ENCODE assay signal across 9 mouse cellular contexts in the genomic region with DNA sequence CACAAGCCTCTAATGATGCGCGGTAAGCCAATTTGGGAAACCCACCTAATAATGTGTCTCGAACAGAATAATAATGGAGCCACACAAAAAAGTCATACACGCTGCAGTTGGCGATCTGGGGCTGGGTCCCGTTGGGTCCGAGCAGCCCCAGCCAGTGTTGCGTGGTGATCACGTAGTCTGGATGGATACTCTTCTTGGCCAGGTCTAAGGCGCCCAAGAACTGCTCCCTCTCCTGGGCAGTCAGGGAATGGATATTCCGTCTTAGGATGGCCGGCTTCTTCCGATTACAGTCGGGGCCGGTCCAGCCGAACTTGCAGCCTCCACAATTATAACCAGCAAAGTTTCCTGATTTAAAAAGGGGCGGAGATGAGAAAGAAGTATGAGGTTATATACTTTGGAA. TPM values are rescaled to one million over a fixed set of nuclear protein-coding genes. Genes with fewer than 3 reads are reported as not detected.
DNase-seq lines count a peak whose midpoint lies in the region; ATAC-seq lines count a peak whose summit lies in the region.
"Had no signal": no experiment of that assay in that cellular context is flagged by ENCODE, and none has a peak within 500 bp of the region (broad histone marks: within the 10 kb centered on the region; RNA-seq: fewer than 3 reads in every experiment).

No protein-coding gene starts in this region.

- peak; percentile 5 for DNase-seq in cerebellum, adult 18-20 months
- DNase-seq in cerebellum, adult 8-10 months: no peak
- peak; percentile 28 for DNase-seq in limb, embryonic 11.5 days (ENCODE audit: low spot score)
- no peak for DNase-seq in limb, embryonic 10.5 days (ENCODE audit: low spot score)
- peak; percentile 28 for DNase-seq in embryonic facial prominence, embryonic 11.5 days (ENCODE audit: low spot score)
- peak; percentile 3 to 32 for DNase-seq in kidney, adult 8-10 months
- peak; percentile 55 for DNase-seq in retina, embryonic 14.5 days (ENCODE audit: low spot score)
- DNase-seq in embryo, embryonic 11 days: no peak

- no peak overlapping the region for H3K27ac ChIP-seq in limb, embryonic 11.5 days (replicated peaks; ENCODE audit: low read depth, low read length)
- no peak overlapping the region for H3K27ac ChIP-seq in limb, embryonic 10.5 days
- H3K27ac ChIP-seq in embryonic facial prominence, embryonic 11.5 days (replicated peaks; ENCODE audit: low read depth, low read length): no peak overlapping the region
- H3K27ac ChIP-seq: heart, embryonic 15.5 days had no signal

- 83% methylated on average over 17 of the region's 17 CpGs for WGBS in limb, embryonic 11.5 days
- WGBS in limb, embryonic 10.5 days: 83% methylated on average over 17 of the region's 17 CpGs
- WGBS in embryonic facial prominence, embryonic 11.5 days: 79% methylated on average over 17 of the region's 17 CpGs

- no peaks in the 10 kb centered on the region for H3K27me3 ChIP-seq in limb, embryonic 11.5 days (ENCODE audit: control insufficient read depth, insufficient read depth, low read length)
- H3K27me3 ChIP-seq in limb, embryonic 10.5 days (ENCODE audit: low read depth, poor library complexity, severe bottlenecking): no peaks in the 10 kb centered on the region
- no peaks in the 10 kb centered on the region for H3K27me3 ChIP-seq in embryonic facial prominence, embryonic 11.5 days (ENCODE audit: control insufficient read depth, insufficient read depth, low read length)

- no peaks in the 10 kb centered on the region for H3K36me3 ChIP-seq in limb, embryonic 11.5 days (ENCODE audit: control insufficient read depth, insufficient read depth, low read length)
- H3K36me3 ChIP-seq in limb, embryonic 10.5 days: no peaks in the 10 kb centered on the region
- no peaks in the 10 kb centered on the region for H3K36me3 ChIP-seq in embryonic facial prominence, embryonic 11.5 days (replicated peaks; ENCODE audit: control insufficient read depth, insufficient read depth, low read depth, low read length)
- H3K36me3 ChIP-seq: heart, embryonic 15.5 days had no signal

- H3K9me3 ChIP-seq in limb, embryonic 11.5 days (ENCODE audit: control insufficient read depth, low read length): no peaks in the 10 kb centered on the region
- no peaks in the 10 kb centered on the region for H3K9me3 ChIP-seq in limb, embryonic 10.5 days (replicated peaks)
- no peaks in the 10 kb centered on the region for H3K9me3 ChIP-seq in embryonic facial prominence, embryonic 11.5 days (replicated peaks; ENCODE audit: control insufficient read depth, low read length)
- H3K9me3 ChIP-seq: heart, embryonic 15.5 days had no signal

- H3K4me3 ChIP-seq in limb, embryonic 11.5 days (ENCODE audit: low read depth, low read length): no peak overlapping the region
- H3K4me3 ChIP-seq in limb, embryonic 10.5 days: no peak overlapping the region
- H3K4me3 ChIP-seq in embryonic facial prominence, embryonic 11.5 days (ENCODE audit: low read depth, low read length): no peak overlapping the region
- H3K4me3 ChIP-seq: heart, embryonic 15.5 days had no signal

- H3K4me1 ChIP-seq in limb, embryonic 11.5 days (ENCODE audit: control insufficient read depth, insufficient read depth, low read length): no peaks in the 10 kb centered on the region
- peaks cover 15% of the 10 kb centered on the region for H3K4me1 ChIP-seq in limb, embryonic 10.5 days
- H3K4me1 ChIP-seq in embryonic facial prominence, embryonic 11.5 days (ENCODE audit: control insufficient read depth, insufficient read depth, low read length): no peaks in the 10 kb centered on the region; the same call in 1 of the 2 replicates
- H3K4me1 ChIP-seq: heart, embryonic 15.5 days had no signal

- H3K4me2 ChIP-seq in limb, embryonic 11.5 days (ENCODE audit: low read depth, severe bottlenecking): no peak overlapping the region
- no peak overlapping the region for H3K4me2 ChIP-seq in embryonic facial prominence, embryonic 11.5 days (ENCODE audit: low read depth, low read length)
- H3K4me2 ChIP-seq: heart, embryonic 15.5 days had no signal

- ATAC-seq in limb, embryonic 11.5 days (ENCODE audit: insufficient number of reproducible peaks, low FRiP score, low TSS enrichment, low read depth): 0 out of 2 replicates have a peak, but pooled peaks have one; percentile 31
- no peak for ATAC-seq in embryonic facial prominence, embryonic 11.5 days (replicated peaks; ENCODE audit: insufficient number of reproducible peaks, low FRiP score, low TSS enrichment, low read depth)

- no peak overlapping the region for H3K9ac ChIP-seq in limb, embryonic 11.5 days (ENCODE audit: low read length)
- H3K9ac ChIP-seq in embryonic facial prominence, embryonic 11.5 days (replicated peaks; ENCODE audit: low read length): no peak overlapping the region
- H3K9ac ChIP-seq: heart, embryonic 15.5 days had no signal

RNA-seq across cellular contexts. Expression of a gene that starts 9.1 kb away (rescaled TPM):
- polyA plus RNA-seq in limb, embryonic 11.5 days (2014; fragmentation: Nextera tagmentation; extraction: Ambion mirVana): 1.5 and 1.6 TPM in 2 replicates
- polyA plus RNA-seq in limb, embryonic 10.5 days (2016; fragmentation: Nextera tagmentation; extraction: Ambion mirVana): 1.6 and 2.2 TPM in 2 replicates
- polyA plus RNA-seq in embryonic facial prominence, embryonic 11.5 days (2014; fragmentation: Nextera tagmentation; extraction: Ambion mirVana): 6.0 and 13.9 TPM in 2 replicates

Comparison
In these comparisons a context has a peak if more than half of its experiments do, and no peak if none do; other contexts are left out.
1. DNase-seq: peak in cerebellum, adult 18-20 months (2 of 2), limb, embryonic 11.5 days (single experiment), embryonic facial prominence, embryonic 11.5 days (single experiment), kidney, adult 8-10 months (2 of 2) and retina, embryonic 14.5 days (single experiment); none in cerebellum, adult 8-10 months (single experiment), limb, embryonic 10.5 days (single experiment) and embryo, embryonic 11 days (single experiment).